Mouse (Mus musculus): ENCODE results near the gene Tank. TPM values are rescaled to one million over a fixed set of nuclear protein-coding genes. Genes with fewer than 3 reads are reported as not detected.

Gene Tank
- total RNA-seq, 2 experiments from 2014 or later: 24.2 TPM

DNA sequence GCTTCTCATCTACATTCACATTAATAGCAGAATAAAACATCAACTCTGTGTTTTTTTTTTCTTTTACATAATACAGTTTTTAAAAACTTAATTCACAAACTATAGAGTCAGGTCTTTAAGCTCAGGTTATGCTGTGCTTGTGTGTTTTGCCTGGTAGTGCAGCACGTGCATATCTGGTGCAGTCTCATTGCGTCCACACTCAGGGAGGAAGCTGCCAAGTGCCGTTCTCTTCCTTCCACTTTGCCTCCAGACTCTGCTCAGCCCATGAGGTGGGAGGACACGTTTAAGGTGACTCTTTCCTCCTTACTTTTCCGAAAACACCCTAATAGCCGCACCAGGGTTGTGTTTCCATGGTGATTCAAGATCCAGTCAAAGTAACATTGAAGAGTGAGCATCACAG, 59.8 kb downstream of the Tank start:
- DNase-seq (ENCODE audit: extremely low spot score in 1 of 2, low spot score in 2 of 2): no peak
- intact Hi-C loops (cut with DNase I): no loop called here

DNA sequence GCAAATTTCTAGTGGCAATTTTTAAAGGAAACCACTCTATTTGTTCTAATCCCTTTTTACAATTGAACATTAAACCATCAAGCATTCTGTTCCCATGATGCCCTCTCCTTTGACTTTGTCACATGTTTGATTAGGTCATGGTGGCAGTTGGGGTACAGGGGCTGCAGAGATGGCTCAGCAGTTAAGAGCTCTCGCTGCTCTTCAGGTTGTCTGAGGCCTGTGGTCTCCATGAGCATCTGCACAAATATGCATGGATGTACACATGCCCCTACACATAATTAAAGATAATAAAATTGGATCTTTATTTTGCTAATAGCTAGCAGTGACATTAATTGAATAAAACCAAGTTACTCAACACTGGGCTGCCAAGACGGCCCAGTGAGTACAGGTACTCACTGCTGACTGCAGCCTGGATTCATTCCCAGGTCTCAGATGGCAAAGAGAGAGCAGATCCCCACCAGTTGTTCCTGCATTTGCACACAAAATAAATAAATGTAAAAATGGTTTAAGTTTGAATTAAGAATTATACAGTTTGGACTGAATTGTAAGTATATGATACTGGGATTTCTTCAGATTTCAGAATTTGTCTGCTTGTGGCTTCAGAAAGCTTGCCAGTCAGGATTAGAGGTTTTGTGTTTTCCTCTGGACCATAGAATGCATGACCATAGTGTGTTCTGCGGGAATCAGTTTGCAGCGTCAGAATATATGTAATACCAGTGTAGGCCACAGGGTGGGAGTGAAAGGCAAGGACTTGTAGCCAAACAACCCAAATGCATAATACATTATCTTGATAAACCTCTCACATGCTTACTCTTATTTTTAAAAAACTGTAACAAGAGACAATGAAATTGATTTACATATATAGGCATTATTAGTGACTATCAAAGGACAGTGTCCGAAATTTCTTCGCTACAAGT, 64.3 kb downstream of the Tank start:
- peak; percentile 42 to 72 for DNase-seq (ENCODE audit: extremely low spot score in 1 of 2, low spot score in 2 of 2)
- intact Hi-C loops (cut with DNase I): loop anchor here (5.0 kb wide), 1 partner anchor 325 kb away; no protein-coding TSS in a partner anchor

- DNase-seq (ENCODE audit: extremely low spot score in 1 of 2, low spot score in 2 of 2): no peak
- intact Hi-C loops (cut with DNase I): loop anchor here (5.0 to 10.0 kb wide), 2 partner anchors 634 to 806 kb away; no protein-coding TSS in a partner anchor
Measured at GRCm38 (mm10) chr2:61651206-61651605, 72.8 kb downstream of the Tank start.

DNA sequence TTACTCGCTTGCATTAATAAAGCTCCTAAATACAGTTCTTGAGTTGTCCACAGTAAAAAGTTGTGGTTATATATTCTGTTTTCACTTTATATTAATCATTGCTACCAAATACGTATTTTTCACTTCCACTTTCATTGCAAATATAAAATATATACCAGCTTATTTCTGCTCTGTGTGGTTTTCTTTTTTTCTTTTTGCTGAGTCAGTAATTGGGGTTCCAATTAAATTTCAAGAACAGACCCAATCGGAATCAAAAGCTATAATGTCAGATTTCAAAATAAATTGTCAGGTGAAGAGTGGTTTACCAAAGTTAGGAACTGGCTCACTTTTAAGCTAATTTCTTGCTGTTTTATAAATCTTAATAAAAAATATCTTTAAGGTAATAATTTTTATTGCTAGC, 73.3 kb downstream of the Tank start:
- intact Hi-C loops (cut with DNase I): loop anchor here (5.0 to 10.0 kb wide), 2 partner anchors 633 to 806 kb away; no protein-coding TSS in a partner anchor

DNA sequence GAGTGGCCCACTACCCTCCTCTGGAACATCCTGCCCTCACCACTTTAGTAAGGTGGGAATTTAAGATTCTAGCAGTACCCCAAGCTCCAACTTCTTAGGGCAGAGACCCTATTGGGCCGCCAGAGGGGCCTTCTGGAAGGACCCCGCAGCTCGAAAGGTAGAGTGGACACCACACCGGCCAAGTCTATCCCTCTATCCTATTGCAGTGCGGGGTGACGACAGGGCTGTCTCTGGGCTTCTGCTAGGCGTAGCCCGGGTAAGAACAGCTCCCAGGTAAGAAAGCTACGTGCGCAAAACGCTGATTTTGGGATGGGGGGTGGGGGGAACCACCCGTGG, 76.6 kb downstream of the Tank start:
- no peak for DNase-seq (ENCODE audit: extremely low spot score in 1 of 2, low spot score in 2 of 2)
- intact Hi-C loops (cut with DNase I): loop anchor here (5.0 to 10.0 kb wide), 2 partner anchors 630 to 972 kb away; no protein-coding TSS in a partner anchor

More for the DNA sequence above, 73.3 kb downstream of the Tank start:
- no peak for DNase-seq (ENCODE audit: extremely low spot score in 1 of 2, low spot score in 2 of 2)

DNA sequence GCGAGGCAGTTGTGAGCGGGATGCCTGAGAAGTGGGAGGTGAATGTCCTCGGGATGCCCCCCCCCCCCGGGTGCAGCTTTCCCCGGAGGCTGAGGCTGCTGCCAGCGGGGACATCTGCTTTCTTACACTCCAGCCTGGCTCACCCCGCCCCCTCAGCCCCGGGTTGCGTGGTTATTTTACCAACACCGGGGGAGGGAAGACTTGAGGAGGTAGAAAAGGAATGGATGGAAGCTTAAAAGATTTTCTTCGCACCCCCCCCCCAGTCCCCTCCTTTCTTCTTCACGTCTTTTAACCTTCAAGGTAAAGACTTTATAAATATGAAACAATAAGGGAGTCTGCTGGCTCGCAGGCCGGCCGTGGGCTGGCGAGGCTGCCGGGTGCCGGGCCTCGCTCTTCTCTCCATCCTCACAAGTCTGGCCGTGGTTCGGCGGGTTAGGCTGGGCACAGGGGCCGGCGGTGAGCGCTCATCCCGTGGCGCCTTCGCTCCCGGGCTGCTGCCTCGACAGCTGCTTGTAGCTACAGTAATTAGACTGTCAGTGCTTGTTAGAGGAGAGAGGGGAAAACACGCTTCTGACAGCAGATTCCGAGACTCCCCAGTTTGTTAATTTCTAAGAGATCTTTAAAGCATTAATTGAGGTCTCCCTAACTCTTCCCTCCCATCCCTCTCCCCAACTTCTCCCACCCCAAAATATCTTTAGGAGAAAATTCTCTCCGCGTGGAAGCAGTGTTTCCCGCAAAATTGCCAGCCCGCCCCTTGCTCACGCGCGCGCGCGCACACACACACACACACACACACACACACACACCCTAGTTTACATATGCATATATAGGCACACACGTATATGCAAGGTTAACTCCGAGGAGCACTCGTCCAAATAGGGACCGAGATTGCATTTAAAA, 77.2 kb downstream of the Tank start:
- peak; percentile 70 to 83 for DNase-seq (ENCODE audit: extremely low spot score in 1 of 2, low spot score in 2 of 2)
- intact Hi-C loops (cut with DNase I): loop anchor here (2.0 to 10.0 kb wide), 3 partner anchors 151 to 972 kb away; no protein-coding TSS in a partner anchor

GRCm38 (mm10) chr2:61656421-61657411, 78.3 kb downstream of the Tank start:
- DNase-seq (ENCODE audit: extremely low spot score in 1 of 2, low spot score in 2 of 2): peak; percentile 88 to 89
- intact Hi-C loops (cut with DNase I): loop anchor here (2.0 to 10.0 kb wide), 3 partner anchors 150 to 971 kb away; no protein-coding TSS in a partner anchor

DNA sequence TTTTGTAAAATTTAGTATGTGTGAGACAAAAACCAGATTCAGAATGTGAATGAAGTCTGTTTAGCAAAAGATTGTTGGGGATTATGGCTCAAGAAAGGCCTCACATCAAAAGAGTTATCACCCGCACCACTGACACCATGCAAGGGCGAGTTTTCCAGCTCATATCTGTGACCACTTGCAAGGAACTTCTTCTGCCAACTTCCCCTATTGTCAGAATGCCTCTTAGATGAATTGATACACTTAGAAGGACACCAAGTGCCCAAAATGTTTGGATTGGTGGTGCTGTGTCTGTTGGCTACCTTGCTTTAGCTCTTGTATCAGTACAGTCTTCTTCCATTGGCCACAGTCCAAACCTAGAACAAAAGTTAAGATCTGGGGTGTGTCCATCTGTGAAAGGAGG, 80.9 kb downstream of the Tank start:
- intact Hi-C loops (cut with DNase I): loop anchor here (5.0 to 10.0 kb wide), 2 partner anchors 626 to 968 kb away; no protein-coding TSS in a partner anchor
- DNase-seq (ENCODE audit: extremely low spot score in 1 of 2, low spot score in 2 of 2): no peak

DNA sequence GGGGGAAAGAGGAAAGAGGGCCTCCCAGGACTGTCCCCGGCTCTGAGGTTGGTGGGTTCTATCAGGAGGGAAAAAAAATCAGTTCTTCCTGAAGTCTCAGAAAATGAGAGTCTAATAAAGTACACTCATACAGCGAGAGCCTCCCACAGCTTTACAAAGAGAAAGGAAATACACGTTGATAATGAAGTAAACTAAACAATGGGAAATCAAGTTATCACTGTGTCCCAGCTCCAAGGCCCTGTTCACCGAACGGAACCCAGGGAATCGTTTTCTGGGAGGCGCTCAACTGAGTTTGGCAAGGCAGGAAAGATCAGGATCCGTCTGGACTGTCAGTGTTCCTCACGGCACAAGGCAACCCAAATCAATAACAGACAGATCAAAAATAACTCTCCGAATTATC, 84.4 kb downstream of the Tank start:
- intact Hi-C loops (cut with DNase I): no loop called here
- DNase-seq (ENCODE audit: extremely low spot score in 1 of 2, low spot score in 2 of 2): no peak

DNA sequence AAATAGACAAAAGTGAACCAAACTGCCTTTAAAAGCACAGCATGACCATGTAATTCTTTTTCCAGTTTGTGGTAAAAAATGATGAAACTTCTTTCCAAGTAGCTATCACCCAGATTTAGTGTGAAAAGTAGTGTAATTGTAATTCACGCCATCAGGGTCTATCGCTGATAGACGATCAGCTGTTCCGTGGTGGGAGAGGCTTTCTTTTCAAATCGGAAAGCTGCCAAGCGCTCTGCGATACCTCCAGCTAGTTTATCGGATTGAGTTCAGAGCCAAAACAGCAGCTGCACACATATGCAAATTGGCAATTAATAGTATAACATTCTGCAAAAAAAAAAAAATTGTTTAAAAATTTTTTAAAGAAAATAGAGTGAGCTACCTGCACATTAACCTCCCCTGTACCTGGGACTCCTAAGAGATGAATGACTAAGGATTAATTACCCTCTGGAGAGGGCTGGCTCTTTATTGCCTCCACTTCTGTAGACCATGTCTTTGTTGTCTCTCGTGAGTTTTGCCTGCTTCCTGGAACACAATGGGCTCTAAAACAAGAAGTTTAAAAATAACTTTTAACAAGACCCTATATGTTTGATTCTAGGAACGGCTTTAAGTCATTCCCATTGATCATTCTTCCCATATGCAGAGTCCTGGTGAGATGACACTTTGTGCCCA, 85.3 kb downstream of the Tank start:
- intact Hi-C loops (cut with DNase I): no loop called here
- DNase-seq (ENCODE audit: extremely low spot score in 1 of 2, low spot score in 2 of 2): no peak

DNA sequence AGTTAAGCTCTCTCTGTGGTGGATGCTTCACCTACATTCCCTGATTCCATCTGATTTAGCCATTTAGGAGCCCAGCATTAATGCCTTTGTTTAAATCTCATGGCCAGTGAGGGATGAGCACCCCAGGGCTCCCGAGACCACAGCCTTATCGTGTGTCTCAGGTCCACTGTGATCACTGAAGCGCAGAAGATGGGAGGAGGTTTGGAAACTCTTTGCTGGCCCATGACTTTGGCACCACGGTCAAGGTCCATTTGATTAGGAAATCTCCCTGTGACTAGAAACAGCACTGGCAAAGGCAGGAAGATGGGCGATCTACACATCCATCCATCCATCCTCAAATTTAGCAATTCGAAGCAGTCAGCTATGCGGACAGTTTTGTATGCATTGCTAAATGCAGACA, 89.0 kb downstream of the Tank start:
- intact Hi-C loops (cut with DNase I): no loop called here

DNA sequence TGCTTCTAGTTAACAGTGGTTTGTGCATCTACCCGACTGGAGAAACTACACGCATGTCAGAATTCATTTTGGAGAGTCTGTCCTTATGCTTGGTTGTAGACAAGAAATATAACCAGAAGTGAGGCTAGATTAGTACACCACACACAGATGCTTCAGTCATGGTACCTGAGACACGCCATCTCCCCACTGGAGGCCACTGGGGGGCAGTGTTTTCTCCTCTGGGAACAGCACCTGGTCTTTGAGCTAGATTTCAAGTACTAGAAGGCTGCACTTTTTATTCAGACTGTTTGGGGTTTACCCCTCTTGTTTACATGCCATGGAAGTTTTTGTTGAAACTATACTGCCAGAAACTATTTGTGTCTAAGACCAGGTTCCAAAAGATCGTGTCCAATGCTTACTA, 89.9 kb downstream of the Tank start:
- intact Hi-C loops (cut with DNase I): no loop called here
- DNase-seq (ENCODE audit: extremely low spot score in 1 of 2, low spot score in 2 of 2): peak in 1 of 2 experiments; percentile 43

More for the DNA sequence above, 89.0 kb downstream of the Tank start:
- no peak for DNase-seq (ENCODE audit: extremely low spot score in 1 of 2, low spot score in 2 of 2)

DNA sequence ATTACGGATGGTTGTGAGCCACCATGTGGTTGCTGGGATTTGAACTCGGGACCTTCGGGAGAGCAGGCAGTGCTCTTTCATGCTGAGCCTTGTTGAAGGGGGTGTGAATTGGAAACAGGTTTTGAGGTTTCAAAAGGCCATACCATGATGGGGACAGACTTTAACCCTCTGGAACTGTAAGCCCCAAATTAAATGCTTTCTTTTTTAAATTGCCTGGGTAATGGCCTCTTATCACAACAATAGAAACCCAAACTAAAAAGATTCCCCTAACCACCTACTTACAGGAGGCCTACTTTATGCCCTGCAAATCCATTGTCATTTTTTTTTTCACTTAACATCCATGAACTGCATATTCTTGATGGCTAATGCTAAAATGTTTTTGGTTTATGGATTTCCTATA, 96.2 kb downstream of the Tank start:
- no peak for DNase-seq (ENCODE audit: extremely low spot score in 1 of 2, low spot score in 2 of 2)
- intact Hi-C loops (cut with DNase I): no loop called here

DNA sequence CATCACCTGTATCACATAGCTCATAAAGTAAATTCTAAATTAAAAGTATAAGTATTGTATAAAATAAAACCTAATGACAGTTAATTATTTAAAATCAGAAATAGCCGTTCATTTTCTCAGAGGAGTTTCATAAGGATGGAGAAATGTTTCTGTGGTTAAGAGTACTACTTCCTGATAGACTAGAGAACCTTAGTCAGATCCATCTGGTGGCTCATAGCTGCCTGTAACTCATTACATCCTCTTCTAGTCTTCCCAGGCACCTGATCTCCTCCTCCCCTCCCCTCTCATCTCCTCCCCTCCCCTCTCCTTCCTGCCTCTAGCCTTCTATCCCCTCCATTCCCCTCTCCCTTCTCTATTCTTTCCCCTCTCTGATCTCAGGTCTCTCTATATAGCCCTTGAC, 103.2 kb downstream of the Tank start:
- no peak for DNase-seq (ENCODE audit: extremely low spot score in 1 of 2, low spot score in 2 of 2)
- intact Hi-C loops (cut with DNase I): no loop called here

DNA sequence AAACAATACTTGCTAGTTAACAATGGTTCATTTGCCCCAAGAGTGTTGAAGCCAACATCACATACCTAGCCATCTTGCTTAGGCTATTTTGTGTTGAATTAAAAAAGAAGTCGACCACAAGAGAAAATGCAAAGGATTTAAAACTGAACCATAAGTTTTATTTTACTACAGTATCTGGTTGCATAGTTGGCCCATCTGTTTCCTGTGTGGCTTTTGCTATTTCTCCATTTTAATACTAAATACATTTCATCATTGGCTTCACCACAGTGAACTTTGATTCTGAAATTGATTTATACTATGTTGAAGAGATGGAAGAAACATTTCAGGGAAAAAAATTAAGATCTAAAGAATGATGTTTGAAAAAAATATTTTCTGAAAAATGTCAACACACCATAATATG, 108.1 kb downstream of the Tank start:
- intact Hi-C loops (cut with DNase I): no loop called here
- DNase-seq (ENCODE audit: extremely low spot score in 1 of 2, low spot score in 2 of 2): no peak

GRCm38 (mm10) chr2:61689086-61689485, 110.7 kb downstream of the Tank start:
- intact Hi-C loops (cut with DNase I): no loop called here
- DNase-seq (ENCODE audit: extremely low spot score in 1 of 2, low spot score in 2 of 2): no peak

Measured in left cerebral cortex, postnatal 10 days (tissue).